Mouse (Mus musculus) cerebellum, adult 11 months (tissue): ENCODE results near the gene Gm33543.

Source experiments
- DNase-seq: peaks from one replicate; pipeline ENCODE4 v3.0.0; 2022

The Gm33543 gene

DNA sequence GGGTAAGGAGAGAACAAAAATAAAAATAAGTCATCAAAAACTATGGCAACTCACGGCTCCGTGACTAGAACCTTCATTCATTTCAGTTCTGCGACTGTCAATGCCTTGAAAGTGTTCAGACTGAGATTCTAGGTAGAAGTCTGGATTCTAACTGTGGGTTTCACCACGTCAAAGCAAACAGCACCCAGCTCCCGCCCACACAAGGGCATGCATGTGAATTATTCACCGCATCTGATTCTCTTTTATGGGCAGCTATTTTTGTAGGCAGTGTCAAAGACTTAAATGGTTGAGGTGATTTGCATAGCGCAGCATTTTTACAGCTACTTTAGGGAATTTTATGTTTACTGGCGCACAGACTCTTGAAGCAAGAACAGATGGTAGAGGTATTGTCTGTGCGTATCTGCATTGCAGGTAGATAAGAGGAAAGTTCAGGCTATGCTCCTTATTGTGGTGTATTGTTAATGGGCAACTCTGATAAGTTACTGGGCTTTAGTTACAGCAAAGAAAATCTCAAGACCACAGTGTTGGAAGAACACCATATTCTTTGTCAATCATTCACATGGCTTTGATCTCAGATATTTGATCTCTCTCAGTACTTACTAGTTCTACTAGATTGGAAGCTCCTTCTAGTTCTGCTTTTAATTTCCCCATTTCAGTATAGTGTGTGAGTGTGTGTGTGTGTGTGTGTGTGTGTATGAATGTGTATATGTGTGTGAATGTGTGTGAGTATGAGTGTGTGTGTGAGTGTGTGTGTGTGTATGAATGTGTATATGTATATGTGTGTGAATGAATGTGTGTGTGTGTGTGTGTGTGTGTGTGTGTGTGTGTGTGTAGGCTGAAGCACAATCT, at the start of gene Gm33543:
Gene Gm33543, minus strand, starts transcription at position 142 of the 849 bp plus-strand sequence.
- no peak for DNase-seq

- DNase-seq = no peak
These were observed 49.4 kb upstream of the Gm33543 start for GRCm38 (mm10) chr10:95892132-95892531.

DNA sequence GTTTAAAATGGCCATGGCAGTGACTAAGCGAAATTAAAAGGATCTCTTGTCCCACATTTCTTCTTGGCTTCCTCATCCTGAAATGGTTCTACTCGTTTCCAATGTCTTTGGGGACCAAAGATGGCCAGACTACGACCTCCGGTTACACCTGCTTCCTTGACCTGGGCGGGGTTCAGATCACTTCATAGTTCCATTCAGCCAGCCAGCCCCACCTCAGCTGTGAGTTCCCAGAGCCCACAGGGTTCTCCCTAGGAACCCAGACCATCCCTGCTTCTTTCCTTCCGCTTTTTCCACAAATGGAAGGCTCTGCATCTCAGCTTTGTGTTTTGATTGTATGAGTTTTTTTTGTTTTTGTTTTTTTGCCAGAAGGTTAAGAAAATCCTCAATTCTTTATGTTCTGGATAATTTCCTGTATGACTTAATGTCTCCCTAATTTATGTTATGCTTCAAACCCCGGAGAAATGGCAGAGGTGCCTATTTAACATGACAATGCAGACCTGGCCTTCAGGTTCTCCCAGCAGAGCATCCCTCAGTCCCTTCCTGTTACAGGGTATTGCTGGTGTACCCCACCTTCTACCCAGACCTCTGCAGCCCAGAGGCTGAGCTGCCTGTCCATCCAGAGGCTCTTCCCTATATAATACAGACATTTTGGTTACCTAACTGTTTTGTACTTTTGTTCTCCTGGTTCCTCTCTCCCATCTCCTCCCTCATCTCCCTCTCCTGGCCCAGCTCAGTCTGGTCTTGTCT, 48.7 kb upstream of the Gm33543 start:
- DNase-seq = no peak

- DNase-seq = no peak
These were observed 41.2 kb upstream of the Gm33543 start for GRCm38 (mm10) chr10:95883761-95884517.

GRCm38 (mm10) chr10:95882036-95882435, 39.3 kb upstream of the Gm33543 start:
- DNase-seq = no peak

DNA sequence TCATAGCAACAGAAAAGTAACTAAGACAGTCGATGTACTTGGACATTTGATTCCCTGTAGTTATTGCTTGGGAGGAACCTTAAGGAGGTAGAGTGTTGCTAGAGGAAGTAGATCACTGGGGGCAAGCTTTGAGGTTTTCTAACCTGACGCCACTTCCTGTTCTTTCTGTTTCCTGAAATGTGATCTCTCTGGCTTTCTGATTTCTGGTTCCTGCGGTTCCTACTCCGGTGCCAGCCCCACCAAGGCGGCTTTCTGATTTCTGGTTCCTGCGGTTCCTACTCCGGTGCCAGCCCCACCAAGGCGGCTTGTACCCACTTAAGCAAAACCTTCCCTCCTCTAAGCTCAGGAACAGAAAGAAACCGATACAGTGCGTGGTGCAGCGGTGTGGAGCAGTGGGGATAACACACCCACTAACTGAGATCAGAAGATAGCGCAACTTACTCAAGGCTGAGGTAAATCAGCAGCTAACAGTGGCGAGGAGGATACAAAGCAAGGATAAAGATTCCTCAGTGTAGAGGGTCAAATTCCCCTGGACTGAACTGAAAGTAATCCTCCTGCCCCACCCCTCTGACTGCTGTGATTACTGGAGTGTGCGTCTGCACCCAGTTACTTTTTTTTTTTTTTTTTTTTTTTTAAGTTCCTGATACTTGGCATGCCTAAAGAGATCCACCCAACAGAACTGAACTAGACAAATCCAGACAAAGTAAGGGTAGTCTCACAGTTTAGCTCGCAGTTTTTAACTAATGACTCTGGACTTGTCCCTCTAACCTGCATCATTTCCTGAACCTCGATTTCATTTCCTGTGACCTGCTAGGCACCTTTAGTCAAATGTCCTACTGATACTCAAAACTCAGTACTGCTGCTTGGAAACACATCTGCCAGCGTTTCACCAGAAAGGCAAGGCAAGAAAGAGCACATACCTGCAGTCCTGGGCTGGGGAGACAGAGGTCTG, 37.5 kb upstream of the Gm33543 start:
- DNase-seq = no peak

DNA sequence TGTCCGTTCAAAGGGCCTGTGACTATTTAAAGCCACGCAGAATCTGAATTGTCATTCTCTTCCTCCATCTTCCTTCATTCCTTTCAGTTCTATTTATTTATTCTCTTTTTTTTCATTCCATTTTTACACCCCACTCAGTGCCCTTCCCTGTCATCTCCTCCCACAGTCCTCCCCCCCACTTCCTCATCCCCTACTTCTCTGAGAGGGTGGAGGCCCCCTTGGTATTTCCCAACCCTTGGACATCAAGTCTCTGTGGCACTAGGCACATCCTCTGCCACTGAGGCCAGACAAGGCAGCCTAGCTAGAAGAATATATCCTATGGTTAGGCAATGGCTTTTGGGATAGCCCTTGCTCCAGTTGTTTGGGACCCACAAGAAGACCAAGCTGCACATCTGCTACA, 28.1 kb upstream of the Gm33543 start:
- no peak for DNase-seq

DNA sequence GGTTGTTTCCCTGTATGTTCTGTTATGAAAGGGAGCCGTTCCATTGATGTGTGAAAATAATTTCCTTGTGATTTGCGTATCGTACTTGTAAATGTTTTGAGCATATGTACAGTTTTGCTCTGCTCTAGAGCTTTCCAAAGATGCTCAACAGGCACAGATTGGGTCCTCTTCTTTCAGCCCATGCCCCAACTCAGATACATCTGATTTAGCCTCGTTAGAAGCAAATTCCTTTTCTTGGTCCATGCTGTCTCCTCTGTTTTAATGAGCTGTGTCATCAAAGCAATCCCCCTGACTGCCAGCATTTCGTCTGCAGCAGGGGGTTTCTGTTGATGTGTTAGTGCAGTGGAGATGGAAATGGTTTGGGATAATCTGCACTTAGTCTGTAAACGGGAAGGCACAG, 25.6 kb upstream of the Gm33543 start:
- DNase-seq = no peak

GRCm38 (mm10) chr10:95867596-95867995, 24.9 kb upstream of the Gm33543 start:
- no peak for DNase-seq

GRCm38 (mm10) chr10:95864349-95865124, 21.8 kb upstream of the Gm33543 start:
- no peak for DNase-seq

DNA sequence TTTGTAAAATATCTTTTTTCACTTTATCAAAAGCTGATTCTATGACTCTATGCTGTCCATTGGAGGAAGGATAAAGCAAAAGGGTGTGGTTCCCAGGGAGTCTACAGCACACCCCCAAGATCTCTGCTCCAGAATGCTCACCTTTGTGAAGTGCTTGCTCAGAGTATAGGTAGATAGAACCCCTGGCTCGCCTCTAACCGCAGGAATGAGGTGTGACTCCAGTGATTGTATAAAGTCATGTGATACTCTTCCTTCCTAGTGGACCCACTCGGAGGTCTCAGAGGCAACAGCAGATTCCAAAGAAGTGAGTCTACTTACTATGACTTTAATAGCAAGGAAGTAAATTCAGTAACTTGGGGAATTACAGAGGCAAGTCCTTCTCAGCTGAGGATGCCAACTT, 19.9 kb upstream of the Gm33543 start:
- DNase-seq = no peak

GRCm38 (mm10) chr10:95858164-95858563, 15.4 kb upstream of the Gm33543 start:
- no peak for DNase-seq

GRCm38 (mm10) chr10:95855411-95855810, 12.7 kb upstream of the Gm33543 start:
- no peak for DNase-seq

DNA sequence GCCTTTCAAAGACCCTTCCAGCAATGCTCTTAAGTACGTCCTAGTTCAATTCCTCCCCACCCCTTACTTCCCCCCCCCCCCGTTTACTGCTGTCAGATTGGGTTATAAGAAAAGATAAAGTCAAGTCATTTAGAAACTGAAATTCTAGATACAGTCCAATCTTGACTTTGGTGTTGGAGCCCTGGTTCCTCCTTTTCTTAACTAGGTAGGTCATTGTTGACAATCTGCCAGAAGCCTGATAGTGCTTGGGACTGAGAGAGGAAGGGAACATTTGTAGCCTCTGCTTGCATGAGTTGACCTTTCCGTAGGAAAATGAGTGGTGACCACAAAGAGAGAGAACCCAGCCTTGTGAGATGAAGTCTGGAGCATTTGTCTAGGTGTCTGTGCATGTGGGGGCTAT, 7.8 kb upstream of the Gm33543 start:
- no peak for DNase-seq

GRCm38 (mm10) chr10:95846739-95847138, 4.0 kb upstream of the Gm33543 start:
- no peak for DNase-seq

- DNase-seq = no peak
These were observed 3.6 kb upstream of the Gm33543 start for GRCm38 (mm10) chr10:95846281-95846680.

- no peak for DNase-seq
These were observed 1.1 kb upstream of the Gm33543 start for GRCm38 (mm10) chr10:95843878-95844277.

- no peak for DNase-seq
These were observed 1.5 kb downstream of the Gm33543 start for GRCm38 (mm10) chr10:95841241-95841640.

DNA sequence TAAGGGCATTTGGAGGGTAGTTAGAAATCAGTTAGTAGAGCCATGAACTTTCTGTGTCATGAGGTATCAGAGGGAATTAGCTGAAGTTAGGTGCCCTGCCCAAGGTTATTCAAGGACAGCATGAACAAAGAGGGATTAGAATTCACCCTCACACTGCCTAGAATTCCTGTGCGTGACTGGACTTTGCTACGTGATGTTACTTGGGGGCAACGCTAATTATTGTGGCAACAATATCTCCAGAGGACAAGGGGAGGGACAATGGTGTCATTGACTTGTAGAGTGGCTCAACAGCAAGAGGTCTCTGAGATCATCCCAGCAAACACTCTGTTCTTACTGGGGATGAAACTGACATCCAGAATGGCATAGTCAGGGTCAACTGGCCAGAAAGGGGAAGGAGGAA, 2.9 kb downstream of the Gm33543 start:
- no peak for DNase-seq

DNA sequence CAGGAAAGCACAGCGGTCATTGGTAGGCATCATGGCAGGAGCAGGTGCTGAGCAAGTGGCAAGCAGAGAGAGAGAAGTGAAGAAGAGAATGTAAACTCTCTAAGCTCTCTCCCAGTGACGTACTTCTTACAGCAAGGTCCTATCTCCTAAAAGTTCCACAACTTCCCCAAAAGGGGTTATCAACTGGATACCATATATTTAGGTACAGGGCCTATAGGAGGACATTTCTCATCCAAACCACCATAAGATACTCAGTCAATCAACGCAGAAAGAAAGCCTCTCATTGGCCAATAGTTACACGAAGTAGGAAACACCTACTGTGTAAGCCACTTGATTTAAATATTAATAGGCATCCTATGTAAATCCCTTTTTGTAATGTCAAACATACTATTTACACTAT, 3.7 kb downstream of the Gm33543 start:
- no peak for DNase-seq

DNA sequence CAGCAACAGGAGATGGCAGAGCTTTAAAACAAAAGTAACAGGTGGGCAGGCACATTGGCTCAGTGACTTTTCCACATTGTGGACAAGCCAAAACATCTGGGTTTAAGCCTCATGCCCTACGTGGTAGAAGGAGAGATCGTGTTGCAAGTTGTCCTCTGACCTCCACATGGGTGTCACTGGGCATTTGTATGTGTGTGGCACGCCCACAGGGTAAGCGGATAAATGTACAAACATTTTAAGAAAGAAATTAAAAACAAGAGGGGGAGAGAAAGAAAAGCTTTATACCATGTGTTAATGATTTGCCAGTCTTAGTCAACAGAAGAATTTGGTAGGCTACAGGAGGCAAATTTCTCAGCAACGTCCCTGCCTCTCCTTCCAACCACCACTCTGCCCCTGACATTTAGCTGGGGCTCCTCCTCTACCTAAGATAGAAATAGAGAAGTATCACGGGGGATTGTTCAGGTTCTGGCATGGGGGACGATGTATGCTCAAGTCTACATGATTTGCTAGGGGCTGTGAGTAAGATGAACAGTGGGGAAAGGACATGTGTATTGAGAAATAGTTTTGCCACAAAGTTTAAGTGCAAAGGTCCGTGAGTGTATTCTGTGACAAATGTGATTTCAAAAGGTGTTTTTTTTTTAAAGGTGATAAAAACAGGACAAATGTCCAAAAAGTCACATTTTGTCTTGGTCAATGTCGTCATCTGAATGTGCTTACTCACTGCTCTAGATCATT, 6.0 kb downstream of the Gm33543 start:
- no peak for DNase-seq
